Mouse (Mus musculus) brain, embryonic 14.5 days (tissue): ENCODE measurements around the gene Gm20441.

Experiments
- CTCF ChIP-seq: fragments of 200-500 bp; IDR thresholded peaks from 2 replicates; pipeline ENCODE4 v1.5.1; 2012; ENCODE audit warnings: inconsistent platforms, mild to moderate bottlenecking, moderate library complexity, borderline replicate concordance; ENCODE audit not compliant: insufficient read depth, insufficient read length; ENCODE audit errors: extremely low read depth
- POLR2A ChIP-seq: fragments of 200-500 bp; IDR thresholded peaks from 2 replicates; pipeline ENCODE4 v1.6.1; 2012; ENCODE audit warnings: mild to moderate bottlenecking, inconsistent platforms, borderline replicate concordance; ENCODE audit not compliant: poor library complexity, insufficient read depth, insufficient read length, severe bottlenecking; ENCODE audit errors: extremely low read depth

GRCm38 (mm10) chr10:75779206-75780174 is 1.3 kb downstream of the Gm20441 start:
- TF ChIP-seq CTCF (no peak), POLR2A (no peak)
